Mouse (Mus musculus): ENCODE measurements around the gene Ndufa8. TPM values are rescaled to one million over a fixed set of nuclear protein-coding genes. Genes with fewer than 3 reads are reported as not detected.

Gene Ndufa8
- total RNA-seq, 2 experiments from 2014 or later = 185 to 195 TPM

GRCm38 (mm10) chr2:36081446-36081845, 32.2 kb upstream of the Ndufa8 start:
- no peak for DNase-seq (ENCODE audit: extremely low spot score in 1 of 2, low spot score in 2 of 2)
- Histone ChIP-seq H3K27ac (no peak overlapping the region), H3K4me3 (no peak overlapping the region)
- no peak for TF ChIP-seq CTCF (IDR thresholded peaks at IDR 0.05)
- intact Hi-C loops (cut with DNase I) = no loop called here

GRCm38 (mm10) chr2:36077160-36077761, 28.1 kb upstream of the Ndufa8 start:
- Histone ChIP-seq H3K27ac (no peak overlapping the region), H3K4me3 (no peak overlapping the region)
- no peak for DNase-seq (ENCODE audit: extremely low spot score in 1 of 2, low spot score in 2 of 2)
- no peak for TF ChIP-seq CTCF (IDR thresholded peaks at IDR 0.05)
- intact Hi-C loops (cut with DNase I) = no loop called here

- Histone ChIP-seq H3K4me3 (no peak overlapping the region), H3K27ac (no peak overlapping the region)
- intact Hi-C loops (cut with DNase I) = no loop called here
- DNase-seq (ENCODE audit: extremely low spot score in 1 of 2, low spot score in 2 of 2) = no peak
- no peak for TF ChIP-seq CTCF (IDR thresholded peaks at IDR 0.05)
These were observed 26.0 kb upstream of the Ndufa8 start for GRCm38 (mm10) chr2:36075210-36075609.

- intact Hi-C loops (cut with DNase I) = no loop called here
- no peak for TF ChIP-seq CTCF (IDR thresholded peaks at IDR 0.05)
- no peak for DNase-seq (ENCODE audit: extremely low spot score in 1 of 2, low spot score in 2 of 2)
- Histone ChIP-seq H3K27ac (no peak overlapping the region), H3K4me3 (no peak overlapping the region)
These were observed 24.6 kb upstream of the Ndufa8 start for GRCm38 (mm10) chr2:36073781-36074180.

- no peak overlapping the region for H3K27ac ChIP-seq
- TF ChIP-seq CTCF (IDR thresholded peaks at IDR 0.05) = no peak
- intact Hi-C loops (cut with DNase I) = no loop called here
- DNase-seq (ENCODE audit: extremely low spot score in 1 of 2, low spot score in 2 of 2) = no peak
- no peak overlapping the region for H3K4me3 ChIP-seq
These were observed 22.6 kb upstream of the Ndufa8 start for GRCm38 (mm10) chr2:36071660-36072305.

- H3K4me3 ChIP-seq = no peak overlapping the region
- intact Hi-C loops (cut with DNase I) = no loop called here
- TF ChIP-seq CTCF (IDR thresholded peaks at IDR 0.05) = no peak
- DNase-seq (ENCODE audit: extremely low spot score in 1 of 2, low spot score in 2 of 2) = no peak
- no peak overlapping the region for H3K27ac ChIP-seq
These were observed 17.9 kb upstream of the Ndufa8 start for GRCm38 (mm10) chr2:36067132-36067531.

- DNase-seq (ENCODE audit: extremely low spot score in 1 of 2, low spot score in 2 of 2) = no peak
- intact Hi-C loops (cut with DNase I) = no loop called here
- TF ChIP-seq CTCF (IDR thresholded peaks at IDR 0.05) = no peak
- Histone ChIP-seq H3K4me3 (no peak overlapping the region), H3K27ac (no peak overlapping the region)
These were observed 12.2 kb upstream of the Ndufa8 start for GRCm38 (mm10) chr2:36061409-36061808.

GRCm38 (mm10) chr2:36056248-36056647, 7.0 kb upstream of the Ndufa8 start:
- H3K27ac ChIP-seq = no peak overlapping the region
- no peak for DNase-seq (ENCODE audit: extremely low spot score in 1 of 2, low spot score in 2 of 2)
- no peak overlapping the region for H3K4me3 ChIP-seq
- intact Hi-C loops (cut with DNase I) = no loop called here
- TF ChIP-seq CTCF (IDR thresholded peaks at IDR 0.05) = no peak

GRCm38 (mm10) chr2:36053249-36053648, 4.0 kb upstream of the Ndufa8 start:
- TF ChIP-seq CTCF (IDR thresholded peaks at IDR 0.05) = no peak
- Histone ChIP-seq H3K4me3 (no peak overlapping the region), H3K27ac (no peak overlapping the region)
- intact Hi-C loops (cut with DNase I) = no loop called here
- peak in 1 of 2 experiments; percentile 17 for DNase-seq (ENCODE audit: extremely low spot score in 1 of 2, low spot score in 2 of 2)

GRCm38 (mm10) chr2:36049567-36049954, 355 bp upstream of the Ndufa8 start:
- TF ChIP-seq CTCF (IDR thresholded peaks at IDR 0.05) = no peak
- Histone ChIP-seq H3K27ac (no peak overlapping the region), H3K4me3 (peak overlapping the region; percentile 63)
- no peak for DNase-seq (ENCODE audit: extremely low spot score in 1 of 2, low spot score in 2 of 2)
- intact Hi-C loops (cut with DNase I) = loop anchor here (2.0 kb wide), 1 partner anchor 87 kb away; the partner anchor contains the start of genes Mrrf and Rbm18

- Histone ChIP-seq H3K27ac (no peak overlapping the region; the same call in 1 of the 2 replicates), H3K4me3 (peak overlapping the region; percentile 63)
- TF ChIP-seq CTCF (IDR thresholded peaks at IDR 0.05) = no peak
- intact Hi-C loops (cut with DNase I) = loop anchor here (1.0 to 2.0 kb wide), 2 partner anchors 38 to 89 kb away; partner anchors contain the start of genes Mrrf and Rbm18
- DNase-seq (ENCODE audit: extremely low spot score in 1 of 2, low spot score in 2 of 2) = no peak
These were observed 1.0 kb downstream of the Ndufa8 start for GRCm38 (mm10) chr2:36048164-36048563.

- no peak for DNase-seq (ENCODE audit: extremely low spot score in 1 of 2, low spot score in 2 of 2)
- Histone ChIP-seq H3K27ac (no peak overlapping the region), H3K4me3 (no peak overlapping the region)
- TF ChIP-seq CTCF (IDR thresholded peaks at IDR 0.05) = no peak
- intact Hi-C loops (cut with DNase I) = no loop called here
These were observed 8.3 kb downstream of the Ndufa8 start for GRCm38 (mm10) chr2:36040872-36041271.
